Mouse (Mus musculus) midbrain, embryonic 16.5 days (tissue): Measurements from ENCODE around the gene Bcr. TPM values are rescaled to one million over a fixed set of nuclear protein-coding genes. Genes with fewer than 3 reads are reported as not detected.

Experiments used
- polyA plus RNA-seq: library from polyadenylated mRNA; unstranded; fragments of >200 nt; fragmentation: Nextera tagmentation; extraction: Ambion mirVana; gene quantifications from 2 replicates; pipeline ENCODE4 v1.2.1, GENCODE M21; 2015

The Bcr gene
- polyA plus RNA-seq, 1 experiment from 2014 or later = 12.4 TPM

Other genes starting within 250 kb of the Bcr start
- 92.6 and 103 TPM in 2 replicates for gene Gnaz, start 93.4 kb upstream of the Bcr start, polyA plus RNA-seq
- 0.55 and 0.62 TPM in 2 replicates for gene Rsph14, start 28.0 kb upstream of the Bcr start, polyA plus RNA-seq
- 22.7 and 23.9 TPM in 2 replicates for gene Rab36, start 23.5 kb upstream of the Bcr start, polyA plus RNA-seq
- gene Specc1l, start 151.5 kb downstream of the Bcr start, polyA plus RNA-seq = 30.9 and 33.5 TPM in 2 replicates